Mouse (Mus musculus): ENCODE data around the gene Krtap4-9.
"Not testable (repeated sequence)": the region's sequence is repeated elsewhere in the genome, so short reads cannot be mapped to it uniquely, and the experiment has no call there.

Krtap4-9 gene

GRCm38 (mm10) chr11:99784900-99785299 is at the start of gene Krtap4-9:
Gene Krtap4-9 (plus strand): TSS chr11:99785200.
- not testable (repeated sequence) for DNase-seq (ENCODE audit: low spot score)

GRCm38 (mm10) chr11:99743985-99744384 is 41.0 kb upstream of the Krtap4-9 start:
- DNase-seq (ENCODE audit: low spot score): no peak

GRCm38 (mm10) chr11:99758877-99759276 is 26.1 kb upstream of the Krtap4-9 start:
- DNase-seq (ENCODE audit: low spot score): no peak

- no peak for DNase-seq (ENCODE audit: low spot score)
These were observed 16.6 kb upstream of the Krtap4-9 start for GRCm38 (mm10) chr11:99768410-99768809.

- not testable (repeated sequence) for DNase-seq (ENCODE audit: low spot score)
These were observed 12.2 kb upstream of the Krtap4-9 start, which contains the start of gene Gm11595 for GRCm38 (mm10) chr11:99772813-99773212. Gene Gm11595 (minus strand): TSS chr11:99772913.

GRCm38 (mm10) chr11:99778401-99778800 is 6.6 kb upstream of the Krtap4-9 start:
- no peak for DNase-seq (ENCODE audit: low spot score)

GRCm38 (mm10) chr11:99780604-99781003 is 4.4 kb upstream of the Krtap4-9 start, which contains the start of gene Krtap4-8:
Gene Krtap4-8 (minus strand): TSS chr11:99780704.
- no peak for DNase-seq (ENCODE audit: low spot score)

- DNase-seq (ENCODE audit: low spot score): no peak
These were observed 8.4 kb downstream of the Krtap4-9 start, which contains the start of gene Gm11596 for GRCm38 (mm10) chr11:99793367-99793766. Gene Gm11596 (minus strand): TSS chr11:99793467.

- not testable (repeated sequence) for DNase-seq (ENCODE audit: low spot score)
These were observed 13.8 kb downstream of the Krtap4-9 start, which contains the start of gene Gm11569 for GRCm38 (mm10) chr11:99798832-99799231. Gene Gm11569 (minus strand): TSS chr11:99798932.

- not testable (repeated sequence) for DNase-seq (ENCODE audit: low spot score)
These were observed 19.3 kb downstream of the Krtap4-9 start, which contains the start of gene Gm11554 for GRCm38 (mm10) chr11:99804346-99804745. Gene Gm11554 (minus strand): TSS chr11:99804446.

- DNase-seq (ENCODE audit: low spot score): not testable (repeated sequence)
These were observed 24.8 kb downstream of the Krtap4-9 start, which contains the start of gene Krtap4-13 for GRCm38 (mm10) chr11:99809792-99810191. Gene Krtap4-13 (minus strand): TSS chr11:99809892.

GRCm38 (mm10) chr11:99815566-99815965 is 30.6 kb downstream of the Krtap4-9 start, which contains the start of gene Gm11564:
Gene Gm11564 (minus strand): TSS chr11:99815666.
- DNase-seq (ENCODE audit: low spot score): not testable (repeated sequence)
